21 mouse cellular contexts compared by ENCODE assay signal in genomic region chr3:95945731-95946240, GRCm38 (mm10). TPM values are rescaled to one million over a fixed set of nuclear protein-coding genes. Genes with fewer than 3 reads are reported as not detected.
DNase-seq lines count a peak whose midpoint lies in the region; ATAC-seq and TF ChIP-seq lines count a peak whose summit lies in the region.
"Had no signal": no experiment of that assay in that cellular context is flagged by ENCODE, and none has a peak within 500 bp of the region (broad histone marks: within the 10 kb centered on the region; RNA-seq: fewer than 3 reads in every experiment).

No protein-coding gene starts in this region.

- no peak overlapping the region for H3K4me2 ChIP-seq in forebrain, postnatal 0 days (ENCODE audit: low read depth)
- no peak overlapping the region for H3K4me2 ChIP-seq in heart, embryonic 13.5 days
- H3K4me2 ChIP-seq: limb, embryonic 15.5 days; midbrain, embryonic 13.5 days had no signal

- H3K9me3 ChIP-seq in forebrain, embryonic 10.5 days: no peaks in the 10 kb centered on the region
- no peaks in the 10 kb centered on the region for H3K9me3 ChIP-seq in forebrain, postnatal 0 days (ENCODE audit: low read length)
- no peaks in the 10 kb centered on the region for H3K9me3 ChIP-seq in heart, embryonic 13.5 days
- H3K9me3 ChIP-seq: embryonic facial prominence, embryonic 10.5 days; limb, embryonic 15.5 days; midbrain, embryonic 13.5 days had no signal

- TF ChIP-seq POLR2A in brain, embryonic 14.5 days (IDR thresholded peaks at IDR 0.05; ENCODE audit: borderline replicate concordance, extremely low read depth, insufficient read depth, insufficient read length, poor library complexity, severe bottlenecking): no peak

- no peak overlapping the region for H3K9ac ChIP-seq in forebrain, postnatal 0 days
- 0 out of 2 replicates have a peak overlapping the region, but pooled peaks have one; percentile 24 for H3K9ac ChIP-seq in heart, embryonic 13.5 days
- H3K9ac ChIP-seq: limb, embryonic 15.5 days; midbrain, embryonic 13.5 days had no signal

- no peaks in the 10 kb centered on the region for H3K27me3 ChIP-seq in forebrain, embryonic 10.5 days (ENCODE audit: poor library complexity, severe bottlenecking)
- no peaks in the 10 kb centered on the region for H3K27me3 ChIP-seq in forebrain, postnatal 0 days (ENCODE audit: insufficient read depth, low read length)
- no peaks in the 10 kb centered on the region for H3K27me3 ChIP-seq in heart, embryonic 13.5 days (replicated peaks)
- H3K27me3 ChIP-seq: limb, embryonic 15.5 days; midbrain, embryonic 13.5 days had no signal

- intact Hi-C loops in heart, postnatal 36 days (cut with DNase I): no loop called here

- no peak for TF ChIP-seq CTCF in forebrain, postnatal 0 days (IDR thresholded peaks at IDR 0.05; ENCODE audit: low read depth)
- no peak for TF ChIP-seq CTCF in brain, embryonic 14.5 days (IDR thresholded peaks at IDR 0.05; ENCODE audit: borderline replicate concordance, extremely low read depth, insufficient read depth, insufficient read length)

- WGBS in forebrain, embryonic 10.5 days: 93% methylated on average over 14 of the region's 14 CpGs
- 73% methylated on average over 14 of the region's 14 CpGs for WGBS in forebrain, postnatal 0 days
- 46% methylated on average over 14 of the region's 14 CpGs for WGBS in heart, embryonic 13.5 days

- DNase-seq in forebrain, embryonic 10.5 days (ENCODE audit: extremely low spot score, low spot score): peak; percentile 12
- DNase-seq in forebrain, postnatal 0 days: no peak
- no peak for DNase-seq in heart, postnatal 36 days
- peak; percentile 35 for DNase-seq in brain, embryonic 14.5 days (ENCODE audit: low read depth)
- peak; percentile 22 for DNase-seq in lung, postnatal 10 days
- no peak for DNase-seq in Muller cell, postnatal 12 days (ENCODE audit: inconsistent ontology term)
- DNase-seq: B cell, adult 2 months; cerebellum, adult 11-12 months; heart, postnatal 4 days; kidney, adult 9 months; kidney, postnatal 4 days; thymus, adult 18-20 months had no signal

- ATAC-seq in forebrain, postnatal 0 days: no peak
- ATAC-seq in heart, embryonic 13.5 days (ENCODE audit: extremely low read depth, insufficient number of reproducible peaks, low FRiP score, low TSS enrichment): no peak
- ATAC-seq: forebrain, embryonic 16.5 days; inflammation-experienced regulatory T-cells, adult 6 months; midbrain, embryonic 13.5 days had no signal

- H3K27ac ChIP-seq in forebrain, embryonic 10.5 days: no peak overlapping the region
- no peak overlapping the region for H3K27ac ChIP-seq in forebrain, postnatal 0 days (ENCODE audit: low read depth, low read length)
- no peak overlapping the region for H3K27ac ChIP-seq in heart, embryonic 13.5 days (replicated peaks)
- H3K27ac ChIP-seq: embryonic facial prominence, embryonic 10.5 days; limb, embryonic 15.5 days; midbrain, embryonic 13.5 days had no signal

- peaks cover 6% of the 10 kb centered on the region; the same call in 1 of the 2 replicates for H3K4me1 ChIP-seq in forebrain, embryonic 10.5 days
- no peaks in the 10 kb centered on the region for H3K4me1 ChIP-seq in forebrain, postnatal 0 days (ENCODE audit: insufficient read depth)
- H3K4me1 ChIP-seq in heart, embryonic 13.5 days: no peaks in the 10 kb centered on the region; the same call in 1 of the 2 replicates
- H3K4me1 ChIP-seq: embryonic facial prominence, embryonic 10.5 days; limb, embryonic 15.5 days; midbrain, embryonic 13.5 days had no signal

- no peak overlapping the region for H3K4me3 ChIP-seq in forebrain, embryonic 10.5 days
- H3K4me3 ChIP-seq in forebrain, postnatal 0 days (ENCODE audit: low read depth, low read length): no peak overlapping the region
- no peak overlapping the region for H3K4me3 ChIP-seq in heart, embryonic 13.5 days
- H3K4me3 ChIP-seq: embryonic facial prominence, embryonic 10.5 days; limb, embryonic 15.5 days; midbrain, embryonic 13.5 days; myocyte had no signal

- peaks cover 87% of the 10 kb centered on the region for H3K36me3 ChIP-seq in forebrain, embryonic 10.5 days (replicated peaks)
- peaks cover 12% of the 10 kb centered on the region; the same call in 1 of the 2 replicates for H3K36me3 ChIP-seq in forebrain, postnatal 0 days (ENCODE audit: insufficient read depth)
- H3K36me3 ChIP-seq in heart, embryonic 13.5 days: peaks cover 70% of the 10 kb centered on the region

RNA-seq across cellular contexts. Expression of gene Anp32e, which starts 16.7 kb away (rescaled TPM):
- polyA plus RNA-seq in forebrain, embryonic 10.5 days (2016; fragmentation: Nextera tagmentation; extraction: Ambion mirVana): 421 and 423 TPM in 2 replicates
- 27.5 and 34.4 TPM in 2 replicates for total RNA-seq in forebrain, postnatal 0 days (2014; rRNA removed)
- 84.1 and 109 TPM in 2 replicates for polyA plus RNA-seq in forebrain, postnatal 0 days (2015; fragmentation: Nextera tagmentation; extraction: Ambion mirVana)
- 164 and 182 TPM in 2 replicates for polyA plus RNA-seq in heart, embryonic 13.5 days (2015; fragmentation: Nextera tagmentation; extraction: Ambion mirVana)
- 10 to 100 TPM; 82.7 to 85.9 TPM for total RNA-seq in heart, postnatal 36 days (2021)
- polyA plus RNA-seq in brain, embryonic 14.5 days (2012; rRNA removed): 98.6 and 107 TPM in 2 replicates

RNA-seq across cellular contexts. Expression of gene Car14, which starts 41.3 kb away (rescaled TPM):
- polyA plus RNA-seq in forebrain, embryonic 10.5 days (2016; fragmentation: Nextera tagmentation; extraction: Ambion mirVana): 98.8 and 119 TPM in 2 replicates
- total RNA-seq in forebrain, postnatal 0 days (2014; rRNA removed): 5.0 and 9.4 TPM in 2 replicates
- 11.2 and 12.8 TPM in 2 replicates for polyA plus RNA-seq in forebrain, postnatal 0 days (2015; fragmentation: Nextera tagmentation; extraction: Ambion mirVana)
- 26.1 and 31.5 TPM in 2 replicates for polyA plus RNA-seq in heart, embryonic 13.5 days (2015; fragmentation: Nextera tagmentation; extraction: Ambion mirVana)
- 100 to 1,000 TPM; 152 to 202 TPM for total RNA-seq in heart, postnatal 36 days (2021)
- 8.6 and 9.4 TPM in 2 replicates for polyA plus RNA-seq in brain, embryonic 14.5 days (2012; rRNA removed)
- total RNA-seq: granulocyte monocyte progenitor cell, adult 5-6 weeks; neutrophil, adult 5-6 weeks had no signal
- polyA plus RNA-seq: inflammation-experienced regulatory T-cells, adult 6 months had no signal

RNA-seq across cellular contexts. Expression of gene Plekho1, which starts 50.0 kb away (rescaled TPM):
- 66.0 and 69.1 TPM in 2 replicates for polyA plus RNA-seq in forebrain, embryonic 10.5 days (2016; fragmentation: Nextera tagmentation; extraction: Ambion mirVana)
- 93.5 and 135 TPM in 2 replicates for total RNA-seq in forebrain, postnatal 0 days (2014; rRNA removed)
- 51.8 and 60.1 TPM in 2 replicates for polyA plus RNA-seq in forebrain, postnatal 0 days (2015; fragmentation: Nextera tagmentation; extraction: Ambion mirVana)
- 59.2 and 64.8 TPM in 2 replicates for polyA plus RNA-seq in heart, embryonic 13.5 days (2015; fragmentation: Nextera tagmentation; extraction: Ambion mirVana)
- 10 to 100 TPM; 73.4 to 81.1 TPM for total RNA-seq in heart, postnatal 36 days (2021)
- 180 and 199 TPM in 2 replicates for polyA plus RNA-seq in brain, embryonic 14.5 days (2012; rRNA removed)

RNA-seq across cellular contexts. Expression of gene Aph1a, which starts 52.0 kb away (rescaled TPM):
- 28.7 and 29.2 TPM in 2 replicates for polyA plus RNA-seq in forebrain, embryonic 10.5 days (2016; fragmentation: Nextera tagmentation; extraction: Ambion mirVana)
- total RNA-seq in forebrain, postnatal 0 days (2014; rRNA removed): 59.3 and 77.2 TPM in 2 replicates
- 44.3 and 46.0 TPM in 2 replicates for polyA plus RNA-seq in forebrain, postnatal 0 days (2015; fragmentation: Nextera tagmentation; extraction: Ambion mirVana)
- polyA plus RNA-seq in heart, embryonic 13.5 days (2015; fragmentation: Nextera tagmentation; extraction: Ambion mirVana): 28.8 and 33.9 TPM in 2 replicates
- 100 to 1,000 TPM; 114 to 122 TPM for total RNA-seq in heart, postnatal 36 days (2021)
- 102 and 129 TPM in 2 replicates for polyA plus RNA-seq in brain, embryonic 14.5 days (2012; rRNA removed)

RNA-seq across cellular contexts. Expression of gene BC028528, which starts 54.0 kb away (rescaled TPM):
- 7.2 and 7.6 TPM in 2 replicates for polyA plus RNA-seq in forebrain, embryonic 10.5 days (2016; fragmentation: Nextera tagmentation; extraction: Ambion mirVana)
- total RNA-seq in forebrain, postnatal 0 days (2014; rRNA removed): 5.7 and 9.9 TPM in 2 replicates
- 14.9 and 18.4 TPM in 2 replicates for polyA plus RNA-seq in forebrain, postnatal 0 days (2015; fragmentation: Nextera tagmentation; extraction: Ambion mirVana)
- polyA plus RNA-seq in heart, embryonic 13.5 days (2015; fragmentation: Nextera tagmentation; extraction: Ambion mirVana): 38.1 and 41.8 TPM in 2 replicates
- total RNA-seq in heart, postnatal 36 days (2021): 10 to 100 TPM; 11.4 to 11.7 TPM
- polyA plus RNA-seq in brain, embryonic 14.5 days (2012; rRNA removed): 11.4 and 12.1 TPM in 2 replicates

Comparison
In these comparisons a context has a peak if more than half of its experiments do, and no peak if none do; other contexts are left out.
1. DNase-seq: peak in forebrain, embryonic 10.5 days (single experiment), brain, embryonic 14.5 days (single experiment) and lung, postnatal 10 days (single experiment); none in forebrain, postnatal 0 days (single experiment), heart, postnatal 36 days (0 of 2) and Muller cell, postnatal 12 days (single experiment).